Mouse (Mus musculus) mammary gland, adult 2 months (tissue): ENCODE measurements around the gene Tnnt2. TPM values are rescaled to one million over a fixed set of nuclear protein-coding genes. Genes with fewer than 3 reads are reported as not detected.

ENCODE experiments used
- polyA plus RNA-seq: library from polyadenylated mRNA; depleted of rRNA; stranded (reverse); fragments of >200 nt; gene quantifications from 2 replicates; pipeline ENCODE4 v1.2.3, GENCODE M21; 2012; ENCODE audit warnings: low replicate concordance; rRNA removed

Gene Tnnt2
- 0.39 and 1.3 TPM in 2 replicates for polyA plus RNA-seq

GRCm38 (mm10) chr1:135835716-135836483, at the start of gene Tnnt2:
Gene Tnnt2, plus strand, starts transcription at chr1:135836354.

GRCm38 (mm10) chr1:135818481-135819086, 17.6 kb upstream of the Tnnt2 start, which contains the start of gene Lad1:
Gene Lad1, plus strand, starts transcription at chr1:135818598.

Other genes with a start within 250 kb of the Tnnt2 start
- gene Nav1, start 229.1 kb upstream of the Tnnt2 start, polyA plus RNA-seq, result 26.2 and 30.9 TPM in 2 replicates
- gene Csrp1, start 116.3 kb upstream of the Tnnt2 start, polyA plus RNA-seq, result 217 and 315 TPM in 2 replicates
- gene Phlda3, start 70.2 kb upstream of the Tnnt2 start, polyA plus RNA-seq, result 329 and 543 TPM in 2 replicates
- gene Tnni1, start 56.9 kb upstream of the Tnnt2 start, polyA plus RNA-seq, result 0.56 and 2.8 TPM in 2 replicates
- gene Lad1, start 17.8 kb upstream of the Tnnt2 start, polyA plus RNA-seq, result 28.3 and 37.5 TPM in 2 replicates
- 12.8 and 22.6 TPM in 2 replicates for gene Pkp1, start 82.9 kb downstream of the Tnnt2 start, polyA plus RNA-seq
- gene Igfn1, start 170.0 kb downstream of the Tnnt2 start, polyA plus RNA-seq, result 0.26 TPM in 1 of 2 replicates, not detected in the other
- 69.1 and 86.3 TPM in 2 replicates for gene Tmem9, start 171.8 kb downstream of the Tnnt2 start, polyA plus RNA-seq
- not detected in 2 replicates for gene Ascl5, start 214.4 kb downstream of the Tnnt2 start, polyA plus RNA-seq
- 0.96 and 107 TPM in 2 replicates for gene Cacna1s, start 216.4 kb downstream of the Tnnt2 start, polyA plus RNA-seq